Mouse (Mus musculus): ENCODE measurements around the gene Pttg1. TPM values are rescaled to one million over a fixed set of nuclear protein-coding genes. Genes with fewer than 3 reads are reported as not detected.

Pttg1 gene
- polyA plus RNA-seq (2015; fragmentation: Nextera tagmentation; extraction: Ambion mirVana): 58.7 and 65.1 TPM in 2 replicates

DNA sequence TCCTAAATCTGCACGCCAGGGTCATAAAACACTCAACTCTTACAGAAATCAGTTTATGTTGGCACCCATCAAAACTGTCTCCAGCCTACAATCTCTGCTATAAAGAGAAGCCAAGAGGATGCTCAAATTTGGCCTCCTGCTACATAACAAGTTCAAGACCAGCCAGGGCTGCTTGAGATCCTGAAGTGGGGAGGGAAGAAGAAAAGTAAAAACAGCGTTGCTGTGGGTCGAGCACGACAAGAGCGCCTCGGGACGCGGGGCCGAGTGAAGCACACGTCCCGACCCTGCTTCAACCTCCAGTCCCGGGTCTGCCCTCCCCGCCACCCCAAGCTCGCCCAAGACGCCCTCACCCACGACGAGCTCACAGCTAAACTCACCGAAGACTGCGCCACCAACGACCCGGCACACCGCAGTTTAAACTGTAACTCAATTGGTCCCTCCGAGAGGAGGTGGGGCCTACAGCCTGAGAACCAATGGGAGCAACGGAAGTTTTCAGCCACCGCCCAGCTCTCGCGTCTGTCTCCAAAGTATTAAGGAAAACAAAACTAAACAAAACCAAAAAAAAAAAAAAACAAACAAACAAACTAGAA is at the start of gene Pttg1:
TSS of gene Pttg1 (minus strand) at position 428 of the 590 bp plus-strand sequence.
- peaks cover 9% of the 10 kb centered on the region; the same call in 1 of the 2 replicates for H3K4me1 ChIP-seq (ENCODE audit: control insufficient read depth, insufficient read depth, low read length)
- H3K4me3 ChIP-seq (replicated peaks; ENCODE audit: low read length): peak within 1 kb of the TSS; percentile 65
- peak within 1 kb of the TSS; percentile 78 for H3K9ac ChIP-seq (ENCODE audit: low read length)
- H3K27ac ChIP-seq (ENCODE audit: low read length): peak within 1 kb of the TSS; percentile 59; the same call in 1 of the 2 replicates
- H3K27me3 ChIP-seq (ENCODE audit: control insufficient read depth, insufficient read depth, low read length): no peaks in the 10 kb centered on the region
- peaks cover 1% of the 10 kb centered on the region; the same call in 1 of the 2 replicates for H3K36me3 ChIP-seq (ENCODE audit: control insufficient read depth, insufficient read depth, low read length)
- WGBS: 4% methylated on average over 27 of the region's 27 CpGs
- peak; percentile 93 for ATAC-seq (ENCODE audit: insufficient read depth, low FRiP score)
- peak within 1 kb of the TSS; percentile 53 for H3K4me2 ChIP-seq (ENCODE audit: low read depth, low read length)
- no peaks in the 10 kb centered on the region for H3K9me3 ChIP-seq (replicated peaks; ENCODE audit: control insufficient read depth, low read length)

DNA sequence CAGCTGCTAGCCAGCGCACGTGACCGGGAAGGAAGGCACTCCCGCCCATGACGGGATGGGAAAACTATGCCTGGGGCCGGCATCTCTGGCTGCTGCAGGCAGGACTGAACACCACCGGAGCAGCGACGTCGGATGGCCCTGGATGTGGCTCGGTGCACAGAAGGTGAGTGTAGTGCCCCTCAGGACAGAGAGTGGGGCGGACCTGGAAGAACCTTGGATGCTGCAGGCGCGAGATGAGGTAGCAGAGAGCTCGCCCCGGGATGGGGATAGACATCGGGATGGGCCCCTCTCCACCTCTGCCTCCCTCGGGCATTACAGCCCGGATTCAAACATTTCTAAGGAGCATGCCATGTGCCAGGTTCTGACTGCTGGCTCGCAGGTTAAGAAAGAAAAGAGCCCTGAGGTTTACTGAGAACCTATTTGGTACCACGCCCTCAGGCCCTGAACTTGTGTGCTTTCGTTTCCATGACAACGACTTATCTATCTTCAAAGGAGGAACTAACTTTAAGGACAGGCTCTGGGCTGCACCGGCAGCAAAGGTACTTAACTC is 48.2 kb upstream of the Pttg1 start, which contains the start of gene C1qtnf2:
TSS of gene C1qtnf2 (plus strand) at position 52 of the 550 bp plus-strand sequence.
- no peaks in the 10 kb centered on the region for H3K27me3 ChIP-seq (ENCODE audit: control insufficient read depth, insufficient read depth, low read length)
- H3K4me3 ChIP-seq (replicated peaks; ENCODE audit: low read length): peak within 1 kb of the TSS; percentile 45
- H3K36me3 ChIP-seq (ENCODE audit: control insufficient read depth, insufficient read depth, low read length): no peaks in the 10 kb centered on the region
- no peaks in the 10 kb centered on the region for H3K9me3 ChIP-seq (replicated peaks; ENCODE audit: control insufficient read depth, low read length)
- WGBS: 2% methylated on average over 24 of the region's 24 CpGs
- H3K9ac ChIP-seq (ENCODE audit: low read length): peak within 1 kb of the TSS; percentile 70
- no peak within 1 kb of the TSS for H3K27ac ChIP-seq (ENCODE audit: low read length)
- ATAC-seq (ENCODE audit: insufficient read depth, low FRiP score): peak; percentile 73
- H3K4me2 ChIP-seq (ENCODE audit: low read depth, low read length): peak within 1 kb of the TSS; percentile 59
- H3K4me1 ChIP-seq (ENCODE audit: control insufficient read depth, insufficient read depth, low read length): peaks cover 19% of the 10 kb centered on the region

DNA sequence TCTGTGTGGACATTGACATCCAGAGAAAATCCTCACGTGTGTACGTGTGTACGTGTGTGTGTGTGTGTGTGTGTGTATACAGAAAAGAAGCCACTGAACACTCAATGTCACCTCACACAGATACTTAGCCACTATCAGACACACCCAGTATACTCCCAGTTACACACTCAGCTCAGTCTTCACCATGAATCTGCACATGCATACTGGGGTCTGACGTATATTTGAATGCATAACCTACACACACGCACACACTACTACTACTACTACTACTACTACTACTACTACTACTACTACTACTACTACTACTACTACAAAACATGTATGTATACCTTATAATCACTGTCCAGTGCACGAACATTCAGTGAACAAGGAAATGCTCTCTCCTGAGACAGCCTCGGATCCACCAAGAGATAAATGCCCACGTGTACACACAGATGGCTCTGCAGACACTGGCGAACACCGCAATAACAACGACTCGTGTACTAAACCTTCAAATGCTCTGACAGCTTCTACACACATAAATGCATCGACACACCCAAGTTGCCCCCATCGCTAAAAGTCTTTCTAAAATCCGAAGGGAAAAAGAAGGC is 47.7 kb upstream of the Pttg1 start:
- H3K9me3 ChIP-seq (replicated peaks; ENCODE audit: control insufficient read depth, low read length): no peaks in the 10 kb centered on the region
- H3K9ac ChIP-seq (ENCODE audit: low read length): peak overlapping the region; percentile 70
- H3K4me3 ChIP-seq (replicated peaks; ENCODE audit: low read length): peak overlapping the region; percentile 45
- H3K36me3 ChIP-seq (ENCODE audit: control insufficient read depth, insufficient read depth, low read length): no peaks in the 10 kb centered on the region
- no peaks in the 10 kb centered on the region for H3K27me3 ChIP-seq (ENCODE audit: control insufficient read depth, insufficient read depth, low read length)
- H3K4me1 ChIP-seq (ENCODE audit: control insufficient read depth, insufficient read depth, low read length): peaks cover 19% of the 10 kb centered on the region
- H3K27ac ChIP-seq (ENCODE audit: low read length): no peak overlapping the region
- 42% methylated on average over 15 of the region's 15 CpGs for WGBS
- H3K4me2 ChIP-seq (ENCODE audit: low read depth, low read length): peak overlapping the region; percentile 59
- ATAC-seq (ENCODE audit: insufficient read depth, low FRiP score): peak; percentile 25; the same call in 1 of the 2 replicates

GRCm38 (mm10) chr11:43473115-43473514 is 47.1 kb upstream of the Pttg1 start:
- H3K4me3 ChIP-seq (replicated peaks; ENCODE audit: low read length): no peak overlapping the region
- H3K4me1 ChIP-seq (ENCODE audit: control insufficient read depth, insufficient read depth, low read length): peaks cover 19% of the 10 kb centered on the region
- H3K9ac ChIP-seq (ENCODE audit: low read length): no peak overlapping the region
- no peak for ATAC-seq (ENCODE audit: insufficient read depth, low FRiP score)
- no peak overlapping the region for H3K4me2 ChIP-seq (ENCODE audit: low read depth, low read length)
- no peaks in the 10 kb centered on the region for H3K27me3 ChIP-seq (ENCODE audit: control insufficient read depth, insufficient read depth, low read length)
- H3K9me3 ChIP-seq (replicated peaks; ENCODE audit: control insufficient read depth, low read length): no peaks in the 10 kb centered on the region
- no peaks in the 10 kb centered on the region for H3K36me3 ChIP-seq (ENCODE audit: control insufficient read depth, insufficient read depth, low read length)
- WGBS: 56% methylated on average over 1 of the region's 1 CpGs
- no peak overlapping the region for H3K27ac ChIP-seq (ENCODE audit: low read length)

DNA sequence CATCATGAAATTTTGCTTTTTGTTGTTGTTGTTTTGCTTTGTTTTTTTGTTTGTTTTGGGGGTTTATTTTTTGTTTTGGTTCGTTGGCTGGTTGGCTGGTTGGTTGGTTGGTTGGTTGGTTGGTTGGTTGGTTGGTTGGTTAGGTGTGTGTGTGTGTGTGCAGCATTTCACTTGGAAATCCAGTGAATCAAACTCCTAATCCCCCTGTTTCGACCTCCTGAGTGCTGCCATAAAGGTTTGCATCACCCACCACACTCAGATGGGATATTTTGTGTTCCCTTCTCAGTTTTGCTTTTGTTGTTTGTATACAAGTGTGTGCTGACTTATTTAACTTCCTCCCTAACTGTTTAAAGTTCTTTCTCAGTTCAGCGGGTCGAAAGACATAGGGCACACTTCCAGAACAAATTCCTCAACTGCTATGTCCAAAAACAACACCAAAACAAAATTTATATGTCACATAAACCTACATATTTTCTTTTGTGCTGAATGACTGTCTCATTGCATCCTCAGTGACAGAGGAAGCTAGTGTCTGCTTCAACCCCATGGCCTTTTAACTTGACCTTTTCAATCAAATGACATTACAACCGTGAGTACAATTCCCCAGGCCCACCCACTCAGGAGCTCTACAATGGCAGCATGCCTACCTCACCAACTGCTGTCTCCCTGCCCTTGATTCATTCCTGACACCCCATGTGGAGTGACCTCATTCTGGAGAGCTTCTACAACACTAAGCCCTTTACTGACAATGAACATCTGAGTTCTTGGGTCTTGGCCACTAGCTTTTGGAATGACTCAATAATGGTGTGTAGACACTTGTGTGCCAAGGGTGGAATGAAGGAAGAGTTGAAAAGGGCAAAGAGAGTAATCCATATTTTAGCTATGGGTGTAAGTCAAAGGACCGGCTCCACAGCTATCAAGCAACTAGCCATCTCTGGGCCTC is 45.1 kb upstream of the Pttg1 start:
- Histone ChIP-seq H3K4me3 (replicated peaks; ENCODE audit: low read length) (no peak overlapping the region), H3K4me1 (ENCODE audit: control insufficient read depth, insufficient read depth, low read length) (peaks cover 19% of the 10 kb centered on the region), H3K36me3 (ENCODE audit: control insufficient read depth, insufficient read depth, low read length) (no peaks in the 10 kb centered on the region), H3K27me3 (ENCODE audit: control insufficient read depth, insufficient read depth, low read length) (no peaks in the 10 kb centered on the region), H3K9ac (ENCODE audit: low read length) (no peak overlapping the region), H3K27ac (ENCODE audit: low read length) (no peak overlapping the region), H3K9me3 (replicated peaks; ENCODE audit: control insufficient read depth, low read length) (no peaks in the 10 kb centered on the region), H3K4me2 (ENCODE audit: low read depth, low read length) (no peak overlapping the region)
- ATAC-seq (ENCODE audit: insufficient read depth, low FRiP score): no peak
- 78% methylated on average over 6 of the region's 6 CpGs for WGBS

DNA sequence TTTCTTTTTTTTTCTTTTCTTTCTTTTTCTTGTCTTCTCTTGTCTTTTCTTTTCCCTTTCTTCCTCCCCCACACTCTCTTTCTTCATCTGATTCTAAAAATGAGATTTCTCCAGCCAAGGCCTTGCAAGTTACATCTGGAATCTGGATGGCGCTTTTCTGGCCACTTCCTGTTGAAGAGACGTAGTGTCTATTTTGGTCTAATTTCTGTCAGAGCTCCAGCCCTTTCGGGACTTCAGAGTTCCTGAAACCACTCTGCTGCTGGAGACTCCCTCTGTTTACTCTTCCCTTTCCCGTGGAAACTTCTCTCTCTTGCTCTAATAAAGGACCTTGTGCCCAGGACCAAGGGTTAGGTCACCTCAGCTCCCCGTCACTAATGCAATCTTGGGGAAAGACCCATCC is 44.1 kb upstream of the Pttg1 start:
- H3K9ac ChIP-seq (ENCODE audit: low read length): no peak overlapping the region
- no peak overlapping the region for H3K4me3 ChIP-seq (replicated peaks; ENCODE audit: low read length)
- no peaks in the 10 kb centered on the region for H3K9me3 ChIP-seq (replicated peaks; ENCODE audit: control insufficient read depth, low read length)
- H3K4me2 ChIP-seq (ENCODE audit: low read depth, low read length): no peak overlapping the region
- H3K27ac ChIP-seq (ENCODE audit: low read length): peak overlapping the region; percentile 54; the same call in 1 of the 2 replicates
- H3K4me1 ChIP-seq (ENCODE audit: control insufficient read depth, insufficient read depth, low read length): peaks cover 13% of the 10 kb centered on the region
- ATAC-seq (ENCODE audit: insufficient read depth, low FRiP score): no peak
- no peaks in the 10 kb centered on the region for H3K36me3 ChIP-seq (ENCODE audit: control insufficient read depth, insufficient read depth, low read length)
- WGBS: 29% methylated on average over 5 of the region's 5 CpGs
- H3K27me3 ChIP-seq (ENCODE audit: control insufficient read depth, insufficient read depth, low read length): no peaks in the 10 kb centered on the region

DNA sequence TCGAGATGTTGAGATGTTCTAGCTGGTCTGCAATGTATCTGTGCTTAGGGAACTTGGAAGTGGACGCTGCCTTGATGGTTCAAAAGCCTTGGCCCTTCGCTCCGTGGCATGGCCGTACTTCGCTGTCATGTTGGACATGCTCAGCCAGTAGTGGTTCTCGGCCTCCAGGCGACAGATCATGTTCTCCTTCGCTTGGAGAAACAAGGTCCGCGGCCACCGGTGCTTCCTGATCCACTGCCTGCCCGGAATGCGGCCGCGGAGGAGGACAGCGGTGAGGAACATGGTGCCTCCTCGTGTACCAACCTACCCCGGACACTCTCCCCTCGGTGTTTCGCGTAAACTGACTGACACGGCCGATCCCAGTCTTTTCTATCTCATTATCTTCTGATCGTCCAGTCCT is 37.2 kb upstream of the Pttg1 start:
- Histone ChIP-seq H3K27ac (ENCODE audit: low read length) (no peak overlapping the region), H3K9me3 (replicated peaks; ENCODE audit: control insufficient read depth, low read length) (no peaks in the 10 kb centered on the region), H3K27me3 (ENCODE audit: control insufficient read depth, insufficient read depth, low read length) (no peaks in the 10 kb centered on the region), H3K4me1 (ENCODE audit: control insufficient read depth, insufficient read depth, low read length) (no peaks in the 10 kb centered on the region), H3K4me3 (replicated peaks; ENCODE audit: low read length) (no peak overlapping the region), H3K9ac (ENCODE audit: low read length) (no peak overlapping the region), H3K36me3 (ENCODE audit: control insufficient read depth, insufficient read depth, low read length) (no peaks in the 10 kb centered on the region), H3K4me2 (ENCODE audit: low read depth, low read length) (no peak overlapping the region)
- 93% methylated on average over 25 of the region's 25 CpGs for WGBS
- no peak for ATAC-seq (ENCODE audit: insufficient read depth, low FRiP score)

DNA sequence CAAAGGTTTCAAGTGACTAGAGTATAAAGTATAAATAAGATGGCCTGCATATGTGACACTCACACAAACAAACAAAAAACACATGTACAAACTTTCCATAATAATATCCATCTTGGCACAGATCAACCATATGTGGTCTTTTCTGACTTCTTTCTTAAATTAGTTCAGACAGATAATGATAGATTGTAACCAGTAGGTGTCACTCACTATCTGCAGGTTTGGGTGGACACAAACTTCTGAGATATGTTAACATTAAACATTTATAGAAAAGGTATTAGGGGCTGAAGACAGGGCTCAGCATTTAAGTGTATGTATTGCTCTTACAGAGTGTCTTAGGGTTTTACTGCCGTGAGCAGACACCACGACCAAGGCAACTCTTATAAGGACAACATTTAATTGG is 26.2 kb upstream of the Pttg1 start:
- Histone ChIP-seq H3K36me3 (ENCODE audit: control insufficient read depth, insufficient read depth, low read length) (0 out of 2 replicates have a peak, but pooled peaks cover 3% of the 10 kb centered on the region), H3K9me3 (replicated peaks; ENCODE audit: control insufficient read depth, low read length) (no peaks in the 10 kb centered on the region)
- WGBS: 51% methylated on average over 2 of the region's 2 CpGs

More for the DNA sequence above, 26.2 kb upstream of the Pttg1 start:
- Histone ChIP-seq H3K4me2 (ENCODE audit: low read depth, low read length) (no peak overlapping the region), H3K27ac (ENCODE audit: low read length) (no peak overlapping the region), H3K4me3 (replicated peaks; ENCODE audit: low read length) (no peak overlapping the region), H3K27me3 (ENCODE audit: control insufficient read depth, insufficient read depth, low read length) (no peaks in the 10 kb centered on the region), H3K4me1 (ENCODE audit: control insufficient read depth, insufficient read depth, low read length) (no peaks in the 10 kb centered on the region), H3K9ac (ENCODE audit: low read length) (no peak overlapping the region)
- no peak for ATAC-seq (ENCODE audit: insufficient read depth, low FRiP score)

Measured in stomach, embryonic 16.5 days (tissue).